Mouse (Mus musculus) spleen, postnatal 4 days (tissue): ENCODE results near the gene Gm20695.

ENCODE experiments used
- DNase-seq, 2 experiments: peaks; one replicate each; pipeline ENCODE4 v3.0.0; 2022; ENCODE audit warnings: low spot score in 2 of 2

Gm20695 gene

GRCm38 (mm10) chr16:3895173-3895792 is 10.8 kb downstream of the Gm20695 start:
- peak; percentile 66 to 74 for DNase-seq

- DNase-seq = no peak
These were observed 11.6 kb downstream of the Gm20695 start for GRCm38 (mm10) chr16:3896046-3896445.

GRCm38 (mm10) chr16:3896553-3896952 is 12.1 kb downstream of the Gm20695 start:
- no peak for DNase-seq

- no peak for DNase-seq
These were observed 23.0 kb downstream of the Gm20695 start for GRCm38 (mm10) chr16:3907471-3907870.

GRCm38 (mm10) chr16:3908537-3909111 is 24.2 kb downstream of the Gm20695 start, which contains the start of the genes 1700037C18Rik and Cluap1:
TSS of gene 1700037C18Rik (minus strand) at chr16:3908689.
TSS of gene Cluap1 (plus strand) at chr16:3908801.
- DNase-seq = peak; percentile 89 to 94

- DNase-seq = no peak
These were observed 24.7 kb downstream of the Gm20695 start for GRCm38 (mm10) chr16:3909118-3909517.

- DNase-seq = no peak
These were observed 36.3 kb downstream of the Gm20695 start for GRCm38 (mm10) chr16:3920756-3921155.

GRCm38 (mm10) chr16:3923515-3923914 is 39.1 kb downstream of the Gm20695 start:
- no peak for DNase-seq

- no peak for DNase-seq
These were observed 39.5 kb downstream of the Gm20695 start for GRCm38 (mm10) chr16:3923966-3924365.

GRCm38 (mm10) chr16:3928582-3928981 is 44.1 kb downstream of the Gm20695 start:
- DNase-seq = no peak

GRCm38 (mm10) chr16:3929151-3929550 is 44.7 kb downstream of the Gm20695 start:
- no peak for DNase-seq

- no peak for DNase-seq
These were observed 49.1 kb downstream of the Gm20695 start for GRCm38 (mm10) chr16:3933536-3933935.

GRCm38 (mm10) chr16:3934091-3934490 is 49.6 kb downstream of the Gm20695 start:
- DNase-seq = no peak

- no peak for DNase-seq
These were observed 50.3 kb downstream of the Gm20695 start for GRCm38 (mm10) chr16:3934701-3935100.

GRCm38 (mm10) chr16:3951141-3951540 is 66.7 kb downstream of the Gm20695 start:
- DNase-seq = no peak

GRCm38 (mm10) chr16:3956369-3956768 is 71.9 kb downstream of the Gm20695 start:
- no peak for DNase-seq

- DNase-seq = no peak
These were observed 74.8 kb downstream of the Gm20695 start for GRCm38 (mm10) chr16:3959261-3959660.

GRCm38 (mm10) chr16:3964990-3965389 is 80.5 kb downstream of the Gm20695 start:
- DNase-seq = no peak

GRCm38 (mm10) chr16:3965534-3965933 is 81.1 kb downstream of the Gm20695 start:
- DNase-seq = no peak
